Mouse (Mus musculus) gastrocnemius, adult 8-10 months (tissue): ENCODE data around the gene Arhgap22. TPM values are rescaled to one million over a fixed set of nuclear protein-coding genes. Genes with fewer than 3 reads are reported as not detected.

Source experiments
- DNase-seq, 2 experiments: peaks; one replicate each; pipeline ENCODE4 v3.0.0; 2022; ENCODE audit warnings: low spot score in 2 of 2
- total RNA-seq, 4 experiments: library from RNA; stranded (reverse); gene quantifications; 2 replicates each; pipeline ENCODE4 v1.2.4; 2022

Gene Arhgap22
- total RNA-seq, 4 experiments from 2014 or later: 0.27 to 1.3 (median 0.70) TPM

GRCm38 (mm10) chr14:33278374-33278773 is 64.5 kb downstream of the Arhgap22 start:
- DNase-seq: no peak

GRCm38 (mm10) chr14:33280921-33281320 is 67.1 kb downstream of the Arhgap22 start:
- no peak for DNase-seq

- DNase-seq: no peak
Measured at GRCm38 (mm10) chr14:33282447-33282846, 68.6 kb downstream of the Arhgap22 start.

- DNase-seq: no peak
Measured at GRCm38 (mm10) chr14:33287920-33288319, 74.1 kb downstream of the Arhgap22 start.

GRCm38 (mm10) chr14:33290038-33290437 is 76.2 kb downstream of the Arhgap22 start:
- DNase-seq: no peak

- DNase-seq: no peak
Measured at GRCm38 (mm10) chr14:33294488-33294887, 80.7 kb downstream of the Arhgap22 start.

GRCm38 (mm10) chr14:33296698-33297341 is 83.0 kb downstream of the Arhgap22 start:
- DNase-seq: no peak

- DNase-seq: no peak
Measured at GRCm38 (mm10) chr14:33300591-33300990, 86.8 kb downstream of the Arhgap22 start.

GRCm38 (mm10) chr14:33303348-33303819 is 89.6 kb downstream of the Arhgap22 start:
- DNase-seq: peak; percentile 42 to 43

GRCm38 (mm10) chr14:33305645-33306281 is 91.9 kb downstream of the Arhgap22 start:
- DNase-seq: no peak

- DNase-seq: no peak
Measured at GRCm38 (mm10) chr14:33310719-33311118, 96.9 kb downstream of the Arhgap22 start.

GRCm38 (mm10) chr14:33312309-33312708 is 98.5 kb downstream of the Arhgap22 start:
- DNase-seq: no peak

- DNase-seq: peak in 1 of 2 experiments; percentile 18
Measured at GRCm38 (mm10) chr14:33313624-33314023, 99.8 kb downstream of the Arhgap22 start.

GRCm38 (mm10) chr14:33314160-33314559 is 100.3 kb downstream of the Arhgap22 start:
- no peak for DNase-seq

- DNase-seq: no peak
Measured at GRCm38 (mm10) chr14:33315111-33315510, 101.3 kb downstream of the Arhgap22 start.

GRCm38 (mm10) chr14:33315771-33316170 is 101.9 kb downstream of the Arhgap22 start:
- DNase-seq: no peak

GRCm38 (mm10) chr14:33317946-33318345 is 104.1 kb downstream of the Arhgap22 start:
- no peak for DNase-seq

GRCm38 (mm10) chr14:33319541-33320521 is 106.0 kb downstream of the Arhgap22 start:
- DNase-seq: peak; percentile 50 to 51

GRCm38 (mm10) chr14:33320856-33321255 is 107.0 kb downstream of the Arhgap22 start:
- DNase-seq: no peak

- DNase-seq: peak; percentile 47 to 61
Measured at GRCm38 (mm10) chr14:33322661-33323088, 108.8 kb downstream of the Arhgap22 start.

- no peak for DNase-seq
Measured at GRCm38 (mm10) chr14:33324556-33324955, 110.7 kb downstream of the Arhgap22 start.

GRCm38 (mm10) chr14:33328369-33328768 is 114.5 kb downstream of the Arhgap22 start:
- no peak for DNase-seq
